Mouse (Mus musculus): ENCODE data around the gene Kcnj14.

Kcnj14 gene

GRCm38 (mm10) chr7:45767500-45767899 is 57.1 kb downstream of the Kcnj14 start:
- DNase-seq (ENCODE audit: low read depth, low spot score): no peak

DNA sequence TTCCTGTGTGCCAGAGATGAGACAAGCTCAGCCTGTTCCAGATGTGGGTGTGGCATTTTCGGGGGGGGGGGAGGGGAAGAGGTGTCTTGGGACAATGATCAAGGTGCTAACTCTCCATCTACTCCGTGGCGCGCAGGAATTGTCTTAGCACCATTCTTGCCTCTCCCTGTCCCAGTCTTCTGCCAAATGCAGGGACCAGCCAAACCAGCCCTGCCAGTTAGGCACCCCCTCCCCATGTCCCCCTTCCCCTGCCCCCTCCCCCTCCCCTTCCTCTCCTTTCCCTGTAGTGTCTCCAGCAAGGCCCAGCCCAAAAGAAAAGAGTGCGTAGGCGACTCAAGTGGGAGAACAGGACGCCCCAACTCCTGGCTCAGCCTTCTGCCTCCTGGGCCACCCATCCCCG is 57.8 kb downstream of the Kcnj14 start:
- DNase-seq (ENCODE audit: low read depth, low spot score): no peak

Data from ES-CJ7 (cell line).